Mouse (Mus musculus): ENCODE data around the gene Smarca2. TPM values are rescaled to one million over a fixed set of nuclear protein-coding genes. Genes with fewer than 3 reads are reported as not detected.
A peak's percentile ranks its signal among the peaks of the same experiment; 100 is the strongest.

The Smarca2 gene
- total RNA-seq, 1 experiment from 2014 or later: 207 TPM

DNA sequence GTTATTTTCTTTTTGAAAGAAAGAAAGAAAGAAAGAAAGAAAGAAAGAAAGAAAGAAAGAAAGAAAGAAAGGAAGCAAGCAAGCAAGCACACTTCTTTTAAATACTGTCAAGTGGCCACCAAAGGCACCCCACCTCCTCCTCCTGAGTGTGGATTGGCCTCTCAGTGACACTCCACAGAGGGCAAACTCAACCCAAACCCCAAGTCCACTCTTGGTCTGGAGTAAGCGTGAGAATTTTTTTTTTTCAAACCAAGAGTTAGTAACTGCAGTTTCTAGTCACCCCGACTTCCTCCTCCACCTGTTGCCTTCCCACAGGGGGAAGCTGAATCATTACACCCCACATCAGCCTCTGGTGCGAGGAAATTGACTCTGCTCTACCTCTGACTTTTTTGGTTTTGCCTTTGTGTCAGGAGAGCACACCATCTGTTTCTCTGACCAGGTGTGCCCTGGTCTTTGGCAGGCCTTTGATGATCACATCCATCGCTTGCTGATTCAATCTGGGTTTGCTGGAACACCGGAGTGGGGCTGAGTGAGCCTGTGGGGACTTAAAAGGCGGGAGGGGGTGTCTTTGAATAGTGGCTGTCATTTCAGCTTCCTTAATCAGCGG lies 148.5 kb downstream of the Smarca2 start:
- ATAC-seq (replicated peaks in 1 of 2; ENCODE audit: insufficient read depth in 1 of 2, low FRiP score in 2 of 2, low TSS enrichment in 1 of 2, low read depth in 1 of 2, poor library complexity in 2 of 2, severe bottlenecking in 2 of 2): peak; percentile 53 to 72; a peak in 3 of 4 replicates

- ATAC-seq (replicated peaks in 1 of 2; ENCODE audit: insufficient read depth in 1 of 2, low FRiP score in 2 of 2, low TSS enrichment in 1 of 2, low read depth in 1 of 2, poor library complexity in 2 of 2, severe bottlenecking in 2 of 2): no peak
Observed at GRCm38 (mm10) chr19:26754016-26754794, 149.4 kb downstream of the Smarca2 start.

GRCm38 (mm10) chr19:26755991-26756390 lies 151.1 kb downstream of the Smarca2 start:
- ATAC-seq (replicated peaks in 1 of 2; ENCODE audit: insufficient read depth in 1 of 2, low FRiP score in 2 of 2, low TSS enrichment in 1 of 2, low read depth in 1 of 2, poor library complexity in 2 of 2, severe bottlenecking in 2 of 2): no peak

- ATAC-seq (replicated peaks in 1 of 2; ENCODE audit: insufficient read depth in 1 of 2, low FRiP score in 2 of 2, low TSS enrichment in 1 of 2, low read depth in 1 of 2, poor library complexity in 2 of 2, severe bottlenecking in 2 of 2): no peak
Observed at GRCm38 (mm10) chr19:26756399-26756798, 151.5 kb downstream of the Smarca2 start.

DNA sequence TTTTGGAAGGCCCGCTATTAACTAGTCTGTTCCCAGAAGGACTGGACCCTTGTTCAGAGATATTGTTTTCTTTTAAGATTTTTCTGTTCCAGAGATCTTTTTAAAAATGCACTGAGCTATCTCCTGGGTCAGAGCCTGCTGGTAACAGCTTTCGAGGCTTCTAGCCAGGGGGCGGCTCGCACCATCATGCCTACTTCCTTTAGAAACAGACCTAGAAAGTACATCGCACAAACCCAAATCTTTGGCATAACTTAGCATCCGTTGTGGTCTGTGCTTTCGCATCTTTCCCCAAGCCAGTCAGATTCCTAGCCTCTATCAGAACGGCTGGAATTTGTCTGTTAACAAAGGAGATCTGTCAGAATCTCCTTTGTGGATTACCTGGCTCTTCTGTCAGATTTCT lies 153.3 kb downstream of the Smarca2 start:
- 0 out of 4 replicates have a peak, but pooled peaks of 1 of the 2 experiments have one; percentile 8 for ATAC-seq (replicated peaks in 1 of 2; ENCODE audit: insufficient read depth in 1 of 2, low FRiP score in 2 of 2, low TSS enrichment in 1 of 2, low read depth in 1 of 2, poor library complexity in 2 of 2, severe bottlenecking in 2 of 2)

DNA sequence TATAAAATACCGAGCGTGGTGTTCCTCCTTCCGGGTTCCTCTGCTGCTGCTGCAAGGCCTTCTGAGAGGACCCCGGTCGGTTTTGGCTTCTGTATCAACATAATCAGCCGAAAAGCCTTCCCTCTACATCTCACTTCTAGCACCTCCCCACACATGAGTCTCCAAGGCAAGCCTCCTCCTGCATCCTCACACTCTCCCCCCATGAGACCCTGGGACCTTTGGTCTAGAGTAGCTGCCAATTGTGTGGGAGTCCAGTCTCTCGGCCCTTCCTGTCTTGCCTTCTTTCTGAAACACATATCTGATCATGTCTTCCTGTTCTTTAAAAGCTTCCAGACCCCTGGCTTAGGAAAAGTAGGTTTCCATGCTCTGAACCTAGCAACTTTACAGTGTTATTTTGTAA lies 153.8 kb downstream of the Smarca2 start:
- peak in 1 of 2 experiments; percentile 17; a peak in 1 of 4 replicates for ATAC-seq (replicated peaks in 1 of 2; ENCODE audit: insufficient read depth in 1 of 2, low FRiP score in 2 of 2, low TSS enrichment in 1 of 2, low read depth in 1 of 2, poor library complexity in 2 of 2, severe bottlenecking in 2 of 2)

DNA sequence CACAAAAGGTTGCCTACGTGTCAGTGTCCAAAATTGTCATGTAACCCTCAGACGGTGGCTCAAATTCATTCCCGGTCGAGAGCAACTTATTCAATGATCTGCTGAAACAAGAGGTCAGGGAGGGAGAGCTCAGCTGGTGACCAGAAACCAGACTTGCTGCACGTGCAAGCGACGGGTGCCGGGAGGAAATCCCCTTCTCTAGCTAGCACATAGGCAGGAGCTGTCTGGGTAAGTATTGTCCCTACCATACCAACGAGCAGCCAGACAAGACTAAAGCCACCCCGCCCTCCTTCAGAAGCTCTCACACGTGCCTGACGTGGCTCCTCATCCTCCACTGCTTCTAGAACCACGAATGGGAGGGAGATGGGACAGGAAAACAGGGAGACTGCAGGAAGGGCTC lies 154.4 kb downstream of the Smarca2 start:
- no peak for ATAC-seq (replicated peaks in 1 of 2; ENCODE audit: insufficient read depth in 1 of 2, low FRiP score in 2 of 2, low TSS enrichment in 1 of 2, low read depth in 1 of 2, poor library complexity in 2 of 2, severe bottlenecking in 2 of 2)

DNA sequence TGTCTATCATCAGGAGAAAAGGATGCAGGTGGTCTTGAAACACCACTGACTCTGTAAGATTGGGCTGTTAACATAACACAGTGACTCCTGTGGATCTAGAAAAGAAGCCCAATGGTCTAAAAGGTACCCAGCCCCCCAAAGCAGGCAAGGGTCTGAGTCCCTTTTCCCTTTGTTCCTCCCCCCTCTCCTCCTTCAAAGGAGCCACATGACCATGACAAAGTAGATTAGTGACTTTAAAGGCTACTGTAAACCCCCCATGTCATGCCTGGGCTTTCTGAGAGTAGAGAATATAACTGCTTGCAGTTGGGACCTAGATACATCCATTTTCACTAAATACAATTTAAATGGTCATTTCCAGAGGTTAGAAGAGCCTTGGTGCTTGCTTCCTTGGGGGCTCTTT lies 156.4 kb downstream of the Smarca2 start:
- ATAC-seq (replicated peaks in 1 of 2; ENCODE audit: insufficient read depth in 1 of 2, low FRiP score in 2 of 2, low TSS enrichment in 1 of 2, low read depth in 1 of 2, poor library complexity in 2 of 2, severe bottlenecking in 2 of 2): no peak

DNA sequence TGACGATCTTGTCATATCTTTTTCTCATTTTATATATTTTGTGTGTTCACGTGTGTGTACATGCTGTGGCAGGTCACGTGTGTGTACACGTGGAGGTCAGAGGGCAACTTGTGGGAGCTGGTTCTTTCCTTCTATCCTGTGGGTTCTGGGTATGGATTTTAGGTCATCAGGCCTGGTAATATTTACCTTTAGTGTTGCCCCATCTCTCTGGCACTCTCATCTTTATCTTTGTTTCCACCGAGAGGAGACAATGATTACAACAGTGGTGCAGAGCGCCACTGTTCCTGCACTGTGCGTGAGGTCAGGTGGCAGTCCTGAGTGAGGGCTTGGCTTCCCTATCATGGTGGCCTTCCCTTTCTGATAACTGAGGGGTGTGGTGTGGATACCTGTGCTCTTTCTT lies 160.6 kb downstream of the Smarca2 start:
- no peak for ATAC-seq (replicated peaks in 1 of 2; ENCODE audit: insufficient read depth in 1 of 2, low FRiP score in 2 of 2, low TSS enrichment in 1 of 2, low read depth in 1 of 2, poor library complexity in 2 of 2, severe bottlenecking in 2 of 2)

GRCm38 (mm10) chr19:26767454-26767853 lies 162.6 kb downstream of the Smarca2 start:
- no peak for ATAC-seq (replicated peaks in 1 of 2; ENCODE audit: insufficient read depth in 1 of 2, low FRiP score in 2 of 2, low TSS enrichment in 1 of 2, low read depth in 1 of 2, poor library complexity in 2 of 2, severe bottlenecking in 2 of 2)

GRCm38 (mm10) chr19:26767941-26768340 lies 163.1 kb downstream of the Smarca2 start:
- no peak for ATAC-seq (replicated peaks in 1 of 2; ENCODE audit: insufficient read depth in 1 of 2, low FRiP score in 2 of 2, low TSS enrichment in 1 of 2, low read depth in 1 of 2, poor library complexity in 2 of 2, severe bottlenecking in 2 of 2)

DNA sequence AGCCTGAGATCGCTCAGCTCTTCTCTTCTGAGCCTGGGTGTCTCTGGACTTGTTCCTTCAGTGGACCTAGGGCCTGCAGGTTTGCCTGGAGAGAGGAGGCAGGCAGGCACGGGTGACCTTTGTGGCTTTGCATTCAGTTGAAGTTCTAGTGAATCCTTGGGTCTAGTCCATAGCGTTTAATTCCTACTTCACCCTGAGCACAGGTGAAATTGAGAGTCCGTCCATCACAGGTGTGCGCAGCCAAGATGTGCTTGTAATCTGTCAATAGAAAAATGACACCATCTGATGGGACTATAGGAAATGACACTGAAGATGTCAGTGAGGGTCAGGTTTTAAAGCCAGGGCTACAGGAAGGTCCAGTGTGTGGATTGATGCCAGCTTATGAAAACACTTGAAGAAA lies 164.0 kb downstream of the Smarca2 start:
- ATAC-seq (replicated peaks in 1 of 2; ENCODE audit: insufficient read depth in 1 of 2, low FRiP score in 2 of 2, low TSS enrichment in 1 of 2, low read depth in 1 of 2, poor library complexity in 2 of 2, severe bottlenecking in 2 of 2): no peak

DNA sequence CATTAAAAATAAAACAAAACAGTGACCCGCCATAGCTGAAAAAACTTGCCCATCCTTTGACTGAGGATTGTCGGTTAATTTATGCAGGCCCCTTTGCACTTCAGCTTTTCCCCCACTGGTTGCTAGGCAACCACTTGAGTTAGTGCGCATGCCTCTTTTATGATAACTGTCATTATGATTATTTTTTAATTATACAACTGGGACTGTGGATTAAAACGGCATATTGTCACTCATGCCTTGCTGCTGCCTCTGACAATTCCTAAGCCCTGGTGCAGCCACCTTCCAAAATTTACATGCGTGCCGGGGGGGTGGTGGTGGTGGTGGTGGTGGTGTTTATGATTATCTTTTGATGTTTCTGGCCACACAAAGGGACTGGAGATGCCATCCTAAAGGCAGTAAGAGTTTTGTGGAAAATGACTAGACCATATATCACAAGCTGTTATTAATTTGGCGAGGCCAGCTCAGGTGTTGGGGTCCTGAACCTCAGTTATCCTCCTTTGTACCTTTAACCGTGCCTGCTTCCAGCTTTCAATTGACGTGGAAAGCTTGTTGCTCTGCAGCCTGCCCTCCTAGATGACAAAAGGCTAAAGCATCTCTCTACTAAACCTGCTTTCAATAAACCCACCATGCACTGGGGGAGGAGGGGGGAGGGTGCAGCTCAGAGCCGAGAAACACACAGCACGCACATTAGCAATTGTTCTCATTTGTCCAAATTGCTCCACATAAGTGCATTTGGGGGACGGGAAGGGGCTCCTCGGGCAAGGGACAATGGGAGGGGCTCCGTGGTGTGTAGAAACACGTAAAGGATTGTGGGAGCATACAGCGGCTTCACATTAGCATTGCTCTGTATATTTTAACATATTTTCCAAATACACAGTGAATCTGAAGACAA lies 165.0 kb downstream of the Smarca2 start:
- no peak for ATAC-seq (replicated peaks in 1 of 2; ENCODE audit: insufficient read depth in 1 of 2, low FRiP score in 2 of 2, low TSS enrichment in 1 of 2, low read depth in 1 of 2, poor library complexity in 2 of 2, severe bottlenecking in 2 of 2)

GRCm38 (mm10) chr19:26770592-26770991 lies 165.7 kb downstream of the Smarca2 start:
- no peak for ATAC-seq (replicated peaks in 1 of 2; ENCODE audit: insufficient read depth in 1 of 2, low FRiP score in 2 of 2, low TSS enrichment in 1 of 2, low read depth in 1 of 2, poor library complexity in 2 of 2, severe bottlenecking in 2 of 2)

DNA sequence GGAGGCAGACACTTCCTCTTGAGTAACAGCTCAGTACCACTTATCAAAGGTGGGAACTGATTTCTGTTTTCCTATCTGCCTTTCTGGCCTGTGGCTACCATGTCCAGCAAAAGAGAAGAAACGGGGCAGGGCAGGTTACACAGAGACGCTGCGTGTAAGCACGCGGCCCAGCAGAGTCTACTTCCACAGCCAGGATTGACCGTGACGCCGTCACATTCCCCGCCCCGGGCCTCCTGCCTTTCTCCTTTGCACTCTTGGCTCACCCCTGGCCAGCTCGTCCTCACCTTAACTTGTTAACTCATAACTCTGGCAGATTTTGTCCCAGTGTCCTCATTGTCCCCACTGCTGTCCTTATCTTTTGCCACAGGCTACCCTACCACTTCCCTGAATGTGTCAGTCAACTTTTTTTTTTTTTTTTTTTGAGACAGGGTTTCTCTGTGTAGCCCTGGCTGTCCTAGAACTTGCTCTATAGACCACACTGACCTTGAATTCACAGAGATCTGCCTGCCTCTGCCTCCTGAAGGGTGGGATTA lies 167.3 kb downstream of the Smarca2 start:
- no peak for ATAC-seq (replicated peaks in 1 of 2; ENCODE audit: insufficient read depth in 1 of 2, low FRiP score in 2 of 2, low TSS enrichment in 1 of 2, low read depth in 1 of 2, poor library complexity in 2 of 2, severe bottlenecking in 2 of 2)

- no peak for ATAC-seq (replicated peaks in 1 of 2; ENCODE audit: insufficient read depth in 1 of 2, low FRiP score in 2 of 2, low TSS enrichment in 1 of 2, low read depth in 1 of 2, poor library complexity in 2 of 2, severe bottlenecking in 2 of 2)
Observed at GRCm38 (mm10) chr19:26776066-26777025, 171.5 kb downstream of the Smarca2 start.

DNA sequence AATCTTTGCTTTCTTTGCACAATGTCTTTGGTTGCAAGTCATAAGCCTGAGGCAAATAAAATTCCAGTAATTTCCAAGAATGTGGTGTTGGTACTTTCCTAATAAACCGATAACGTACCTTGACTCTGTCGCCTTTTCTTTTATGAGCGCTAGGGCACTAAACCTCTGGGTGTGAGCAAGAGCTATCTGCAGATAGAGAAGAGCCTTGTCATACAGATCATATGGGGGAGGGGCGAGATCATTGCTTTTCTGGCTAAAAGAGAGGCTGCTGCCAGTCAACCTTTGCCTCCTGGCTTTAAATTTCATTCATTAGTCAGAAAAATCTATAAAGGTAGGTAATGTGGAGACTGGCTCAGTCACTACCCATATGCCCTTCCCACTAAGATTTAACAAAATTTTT lies 173.3 kb downstream of the Smarca2 start:
- ATAC-seq (replicated peaks in 1 of 2; ENCODE audit: insufficient read depth in 1 of 2, low FRiP score in 2 of 2, low TSS enrichment in 1 of 2, low read depth in 1 of 2, poor library complexity in 2 of 2, severe bottlenecking in 2 of 2): no peak

Data from hematopoietic stem cell, adult 5-6 weeks (primary cell).